Mouse (Mus musculus) heart, postnatal 10 days (tissue): Measurements from ENCODE around the gene Gm7682. TPM values are rescaled to one million over a fixed set of nuclear protein-coding genes. Genes with fewer than 3 reads are reported as not detected.
"Not testable (repeated sequence)": the region's sequence is repeated elsewhere in the genome, so short reads cannot be mapped to it uniquely, and the experiment has no call there.

Experiments used
- DNase-seq, 2 experiments: peaks; one replicate each; pipeline ENCODE4 v3.0.0; 2021
- intact Hi-C: fragments of 180-260 bp; cut with DNase I; formaldehyde crosslinking; loops from one replicate; pipeline ENCODE4 v1.15.1; 2025
- total RNA-seq, 2 experiments: library from RNA; stranded (reverse); gene quantifications; 2 replicates each; pipeline ENCODE4 v1.2.3; 2021

The Gm7682 gene
- not detected for total RNA-seq

DNA sequence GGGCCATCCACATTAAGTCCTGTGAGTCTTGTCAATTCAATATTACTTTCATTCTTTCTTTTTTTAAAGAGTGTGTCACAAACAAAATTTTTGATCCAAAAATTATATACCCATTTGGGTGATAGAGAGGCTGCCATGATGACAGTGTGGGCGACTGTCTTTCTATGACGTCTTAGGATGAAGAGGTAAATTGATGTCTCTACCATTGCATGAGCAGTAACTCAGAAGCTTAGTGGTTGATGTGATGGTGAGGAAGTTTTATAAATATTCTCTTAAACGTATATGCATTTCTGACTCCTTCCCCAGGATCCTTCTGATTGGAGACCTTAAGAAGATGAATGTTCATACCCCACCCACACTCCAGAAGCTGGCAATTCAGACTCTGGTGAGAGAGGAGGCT lies at the start of gene Gm7682:
Gene Gm7682, plus strand, starts transcription at position 301 of the 400 bp plus-strand sequence.
- DNase-seq, intact Hi-C loops: not testable (repeated sequence)

Other genes starting within 250 kb of the Gm7682 start
- gene Gm3106, start 227.8 kb upstream of the Gm7682 start, total RNA-seq: not detected
- not detected for gene A430089I19Rik, start 139.0 kb upstream of the Gm7682 start, total RNA-seq
- not detected for gene Gm6502, start 131.3 kb upstream of the Gm7682 start, total RNA-seq
- gene AA792892, start 106.0 kb upstream of the Gm7682 start, total RNA-seq: not detected
- not detected for gene Gm3139, start 80.5 kb downstream of the Gm7682 start, total RNA-seq
- not detected for gene Gm3147, start 170.6 kb downstream of the Gm7682 start, total RNA-seq
- gene Gm6509, start 178.2 kb downstream of the Gm7682 start, total RNA-seq: not detected
- not detected for gene Gm6205, start 202.6 kb downstream of the Gm7682 start, total RNA-seq